Mouse (Mus musculus) heart, postnatal 0 days (tissue): ENCODE measurements around the gene St8sia1. TPM values are rescaled to one million over a fixed set of nuclear protein-coding genes. Genes with fewer than 3 reads are reported as not detected.

Experiments used
- ATAC-seq: fragments of 200-750 bp; cut with Nextera tagmentation; 2 replicates; pipeline ENCODE4 v1.8.0; 2017; ENCODE audit warnings: low read depth, moderate number of reproducible peaks, moderate library complexity; ENCODE audit not compliant: insufficient read depth
- DNase-seq: peaks from one replicate; pipeline ENCODE4 v3.0.0-alpha.2; 2016; ENCODE audit warnings: low spot score
- H3K27ac ChIP-seq: fragments of 300-500 bp; sonication (generic); 2 replicates; pipeline ENCODE4 v1.5.1; 2014; ENCODE audit warnings: low read depth, mild to moderate bottlenecking
- H3K27me3 ChIP-seq: fragments of 300-500 bp; sonication (generic); 2 replicates; pipeline ENCODE4 v1.6.1; 2014; ENCODE audit warnings: low read length, mixed read lengths; ENCODE audit not compliant: control insufficient read depth, insufficient read depth
- H3K36me3 ChIP-seq: fragments of 300-500 bp; sonication (generic); replicated peaks from 2 replicates; pipeline ENCODE4 v1.6.1; 2014; ENCODE audit warnings: low read length, mixed read lengths; ENCODE audit not compliant: control insufficient read depth, insufficient read depth
- H3K4me1 ChIP-seq: fragments of 300-500 bp; sonication (generic); 2 replicates; pipeline ENCODE4 v1.6.1; 2014; ENCODE audit warnings: antibody characterized with exemption; ENCODE audit not compliant: control insufficient read depth, insufficient read depth
- H3K4me2 ChIP-seq: fragments of 300-500 bp; sonication (generic); 2 replicates; pipeline ENCODE4 v1.6.1; 2014; ENCODE audit warnings: low read depth, mild to moderate bottlenecking, low read length, moderate library complexity
- H3K4me3 ChIP-seq: fragments of 300-500 bp; sonication (generic); 2 replicates; pipeline ENCODE4 v1.5.1; 2014; ENCODE audit warnings: low read depth, low read length
- H3K9ac ChIP-seq: fragments of 300-500 bp; sonication (generic); replicated peaks from 2 replicates; pipeline ENCODE4 v1.6.1; 2014; ENCODE audit warnings: low read depth, low read length, mixed read lengths
- H3K9me3 ChIP-seq: fragments of 300-500 bp; sonication (generic); replicated peaks from 2 replicates; pipeline ENCODE4 v1.6.1; 2016; ENCODE audit warnings: low read length; ENCODE audit not compliant: control insufficient read depth
- CTCF ChIP-seq: IDR thresholded peaks from 2 replicates; pipeline ENCODE4 v1.5.1; 2016; ENCODE audit warnings: antibody characterized with exemption, control low read depth, low read depth
- EP300 ChIP-seq: IDR thresholded peaks from 2 replicates; pipeline ENCODE4 v1.6.1; 2016; ENCODE audit warnings: antibody characterized with exemption, low read depth
- WGBS: fragments of 180-500 bp; shearing (Covaris S2); extraction: QIAGEN DNeasy Blood & Tissue Kit; methylation state at CpG from one replicate; pipeline ENCODE4 v1.1.7; 2014; 5-methylcytosine and 5-hydroxymethylcytosine counted together
- polyA plus RNA-seq: library from polyadenylated mRNA; unstranded; fragments of >200 nt; fragmentation: Nextera tagmentation; extraction: Ambion mirVana; gene quantifications from 2 replicates; pipeline ENCODE4 v1.2.1, GENCODE M21; 2015
- total RNA-seq: library from RNA; depleted of rRNA; stranded (reverse); fragments of >200 nt; gene quantifications from 2 replicates; pipeline ENCODE4 v1.2.3, GENCODE M21; 2014; ENCODE audit warnings: low replicate concordance

The St8sia1 gene
- total and polyA plus RNA-seq, 2 experiments from 2014 or later = 0.04 to 0.30 TPM

DNA sequence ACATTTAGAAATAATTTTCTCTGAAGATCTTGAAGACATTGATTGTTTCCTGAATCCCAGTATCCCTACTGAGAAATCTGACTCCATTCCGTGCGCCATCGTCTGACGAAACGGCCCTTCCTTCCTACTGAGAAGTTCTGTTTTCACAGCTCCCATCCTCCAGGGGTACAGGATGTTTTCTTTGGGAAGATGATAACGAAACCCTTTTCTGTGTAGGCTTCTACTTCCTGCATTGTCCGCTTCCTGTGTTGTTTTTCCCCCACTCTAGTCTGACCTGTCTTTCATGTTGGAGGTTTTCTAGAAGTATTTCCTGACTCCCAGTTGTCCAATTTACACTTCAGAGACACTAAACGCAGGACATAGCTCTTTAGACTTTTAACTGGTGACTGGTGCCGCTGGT is 32.1 kb downstream of the St8sia1 start:
- Histone ChIP-seq H3K9ac (no peak overlapping the region), H3K9me3 (no peaks in the 10 kb centered on the region), H3K4me3 (no peak overlapping the region), H3K27ac (peak overlapping the region; percentile 67), H3K4me1 (no peaks in the 10 kb centered on the region), H3K27me3 (no peaks in the 10 kb centered on the region), H3K36me3 (no peaks in the 10 kb centered on the region), H3K4me2 (0 out of 2 replicates have a peak overlapping the region, but pooled peaks have one; percentile 19)
- WGBS = 36% methylated on average over 9 of the region's 9 CpGs
- DNase-seq (peak; percentile 71), ATAC-seq (peak; percentile 68)
- no peak for TF ChIP-seq EP300
- TF ChIP-seq CTCF = no peak

DNA sequence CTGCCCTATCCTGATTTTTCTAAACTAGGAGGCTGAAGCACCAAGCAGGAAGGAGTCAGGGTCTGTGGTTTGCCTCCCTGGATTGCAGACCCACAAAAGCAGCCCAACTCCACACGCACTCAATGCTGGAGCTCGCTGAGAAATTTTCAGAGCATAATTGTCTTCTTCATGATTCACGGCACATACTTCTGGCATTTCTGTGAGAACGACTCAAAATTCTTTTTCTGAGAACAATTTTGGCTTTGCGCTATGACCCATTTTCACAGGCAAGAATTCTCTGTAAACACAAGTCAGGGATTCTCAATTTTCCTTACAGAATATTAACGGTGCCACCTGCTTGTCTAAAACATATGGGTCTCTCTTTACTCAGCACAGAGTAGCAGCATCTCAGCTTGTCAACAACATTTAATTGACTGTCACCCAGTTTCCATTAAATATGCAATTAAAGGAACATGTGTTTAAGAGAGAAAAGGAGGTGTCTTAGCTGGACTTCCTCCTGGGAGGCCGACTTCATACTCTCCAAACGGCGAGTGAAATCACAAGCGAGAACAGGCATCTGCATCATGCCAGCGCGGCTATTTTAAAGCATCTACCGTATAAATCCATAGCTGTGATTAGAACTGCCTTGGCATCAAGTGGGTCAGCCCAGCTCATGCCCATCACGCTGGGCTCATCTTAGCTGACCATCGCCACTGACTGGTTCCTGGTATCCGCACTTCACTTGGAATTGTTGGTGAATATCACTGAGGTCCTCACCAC is 35.5 kb downstream of the St8sia1 start:
- Histone ChIP-seq H3K27ac (no peak overlapping the region), H3K9ac (no peak overlapping the region), H3K9me3 (no peaks in the 10 kb centered on the region), H3K4me2 (no peak overlapping the region), H3K27me3 (no peaks in the 10 kb centered on the region), H3K4me1 (no peaks in the 10 kb centered on the region), H3K4me3 (no peak overlapping the region), H3K36me3 (no peaks in the 10 kb centered on the region)
- no peak for TF ChIP-seq EP300
- TF ChIP-seq CTCF = no peak
- DNase-seq (no peak), ATAC-seq (no peak)
- WGBS = 82% methylated on average over 16 of the region's 16 CpGs

- Histone ChIP-seq H3K4me2 (no peak overlapping the region), H3K4me3 (no peak overlapping the region), H3K27me3 (no peaks in the 10 kb centered on the region), H3K9me3 (no peaks in the 10 kb centered on the region), H3K27ac (no peak overlapping the region), H3K36me3 (no peaks in the 10 kb centered on the region), H3K4me1 (no peaks in the 10 kb centered on the region), H3K9ac (no peak overlapping the region)
- DNase-seq (no peak), ATAC-seq (no peak)
- WGBS = 79% methylated on average over 9 of the region's 9 CpGs
- no peak for TF ChIP-seq CTCF
- TF ChIP-seq EP300 = no peak
Measured at GRCm38 (mm10) chr6:142926901-142927605, 37.2 kb downstream of the St8sia1 start.

DNA sequence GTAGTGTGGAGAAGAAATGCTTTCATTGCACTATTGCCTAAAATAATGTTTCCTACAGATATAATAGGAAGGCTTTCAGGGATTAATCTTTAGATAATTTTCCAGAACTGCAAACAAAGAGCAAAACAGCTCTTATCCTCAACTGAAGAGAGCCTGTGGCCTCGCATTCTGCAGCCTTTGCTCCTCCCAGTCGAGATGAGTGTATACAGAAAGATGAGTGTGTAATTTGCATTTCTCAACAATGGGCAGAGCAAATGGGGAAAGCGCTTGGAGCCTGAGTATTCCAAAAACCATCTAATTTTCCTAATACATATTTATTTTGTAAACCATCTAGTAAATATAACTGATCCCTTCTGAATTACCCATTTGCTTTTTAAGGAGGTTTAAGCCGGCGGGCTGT is 38.3 kb downstream of the St8sia1 start:
- no peak for ATAC-seq
- no peaks in the 10 kb centered on the region for H3K4me1 ChIP-seq
- TF ChIP-seq CTCF (no peak), EP300 (no peak)
- H3K4me2 ChIP-seq = no peak overlapping the region
- H3K27ac ChIP-seq = no peak overlapping the region
- H3K27me3 ChIP-seq = no peaks in the 10 kb centered on the region
- H3K4me3 ChIP-seq = no peak overlapping the region
- 81% methylated on average over 5 of the region's 5 CpGs for WGBS
- no peak for DNase-seq
- no peaks in the 10 kb centered on the region for H3K36me3 ChIP-seq
- H3K9me3 ChIP-seq = no peaks in the 10 kb centered on the region
- no peak overlapping the region for H3K9ac ChIP-seq

- ATAC-seq (no peak), DNase-seq (no peak)
- Histone ChIP-seq H3K4me3 (no peak overlapping the region), H3K9ac (no peak overlapping the region), H3K4me1 (no peaks in the 10 kb centered on the region), H3K27me3 (no peaks in the 10 kb centered on the region), H3K9me3 (no peaks in the 10 kb centered on the region), H3K4me2 (no peak overlapping the region), H3K36me3 (no peaks in the 10 kb centered on the region), H3K27ac (no peak overlapping the region)
- no peak for TF ChIP-seq CTCF
- no peak for TF ChIP-seq EP300
- WGBS = 87% methylated on average over 3 of the region's 3 CpGs
Measured at GRCm38 (mm10) chr6:142925374-142925773, 38.9 kb downstream of the St8sia1 start.
